Mouse (Mus musculus) liver, embryonic 13.5 days (tissue): ENCODE measurements around the gene Mrpl39. TPM values are rescaled to one million over a fixed set of nuclear protein-coding genes. Genes with fewer than 3 reads are reported as not detected.

ENCODE experiments used
- ATAC-seq: fragments of 200-750 bp; cut with Nextera tagmentation; 2 replicates; pipeline ENCODE4 v1.8.0; 2017; ENCODE audit warnings: low read depth, mild to moderate bottlenecking, moderate number of reproducible peaks, moderate library complexity
- DNase-seq: peaks from one replicate; pipeline ENCODE4 v3.0.0; 2022
- H3K27ac ChIP-seq: fragments of 300-500 bp; sonication (generic); 2 replicates; pipeline ENCODE4 v1.5.1; 2015; ENCODE audit warnings: moderate library complexity, mild to moderate bottlenecking, inconsistent platforms
- H3K27me3 ChIP-seq: fragments of 300-500 bp; sonication (generic); 2 replicates; pipeline ENCODE4 v1.6.1; 2015; ENCODE audit warnings: mild to moderate bottlenecking, inconsistent platforms
- H3K36me3 ChIP-seq: fragments of 300-500 bp; sonication (generic); 2 replicates; pipeline ENCODE4 v1.6.1; 2015; ENCODE audit warnings: mild to moderate bottlenecking, inconsistent platforms
- H3K4me1 ChIP-seq: fragments of 300-500 bp; sonication (generic); replicated peaks from 2 replicates; pipeline ENCODE4 v1.6.1; 2015; ENCODE audit warnings: inconsistent platforms
- H3K4me2 ChIP-seq: fragments of 300-500 bp; sonication (generic); 2 replicates; pipeline ENCODE4 v1.6.1; 2015; ENCODE audit warnings: inconsistent platforms, mild to moderate bottlenecking, moderate library complexity
- H3K4me3 ChIP-seq: fragments of 300-500 bp; sonication (generic); replicated peaks from 2 replicates; pipeline ENCODE4 v1.5.1; 2015; ENCODE audit warnings: mild to moderate bottlenecking, inconsistent platforms
- H3K9ac ChIP-seq: fragments of 300-500 bp; sonication (generic); 2 replicates; pipeline ENCODE4 v1.6.1; 2015; ENCODE audit warnings: mild to moderate bottlenecking, inconsistent platforms
- H3K9me3 ChIP-seq: fragments of 300-500 bp; sonication (generic); replicated peaks from 2 replicates; pipeline ENCODE4 v1.6.1; 2016; ENCODE audit warnings: inconsistent platforms
- WGBS: fragments of 180-500 bp; shearing (Covaris S2); methylation state at CpG from one replicate; pipeline ENCODE4 v1.1.7; 2015; ENCODE audit not compliant: insufficient replicate concordance; 5-methylcytosine and 5-hydroxymethylcytosine counted together
- polyA plus RNA-seq: library from polyadenylated mRNA; unstranded; fragments of >200 nt; fragmentation: Nextera tagmentation; extraction: Ambion mirVana; gene quantifications from 2 replicates; pipeline ENCODE4 v1.2.1, GENCODE M21; 2015

The Mrpl39 gene
- polyA plus RNA-seq = 30.3 and 35.5 TPM in 2 replicates

DNA sequence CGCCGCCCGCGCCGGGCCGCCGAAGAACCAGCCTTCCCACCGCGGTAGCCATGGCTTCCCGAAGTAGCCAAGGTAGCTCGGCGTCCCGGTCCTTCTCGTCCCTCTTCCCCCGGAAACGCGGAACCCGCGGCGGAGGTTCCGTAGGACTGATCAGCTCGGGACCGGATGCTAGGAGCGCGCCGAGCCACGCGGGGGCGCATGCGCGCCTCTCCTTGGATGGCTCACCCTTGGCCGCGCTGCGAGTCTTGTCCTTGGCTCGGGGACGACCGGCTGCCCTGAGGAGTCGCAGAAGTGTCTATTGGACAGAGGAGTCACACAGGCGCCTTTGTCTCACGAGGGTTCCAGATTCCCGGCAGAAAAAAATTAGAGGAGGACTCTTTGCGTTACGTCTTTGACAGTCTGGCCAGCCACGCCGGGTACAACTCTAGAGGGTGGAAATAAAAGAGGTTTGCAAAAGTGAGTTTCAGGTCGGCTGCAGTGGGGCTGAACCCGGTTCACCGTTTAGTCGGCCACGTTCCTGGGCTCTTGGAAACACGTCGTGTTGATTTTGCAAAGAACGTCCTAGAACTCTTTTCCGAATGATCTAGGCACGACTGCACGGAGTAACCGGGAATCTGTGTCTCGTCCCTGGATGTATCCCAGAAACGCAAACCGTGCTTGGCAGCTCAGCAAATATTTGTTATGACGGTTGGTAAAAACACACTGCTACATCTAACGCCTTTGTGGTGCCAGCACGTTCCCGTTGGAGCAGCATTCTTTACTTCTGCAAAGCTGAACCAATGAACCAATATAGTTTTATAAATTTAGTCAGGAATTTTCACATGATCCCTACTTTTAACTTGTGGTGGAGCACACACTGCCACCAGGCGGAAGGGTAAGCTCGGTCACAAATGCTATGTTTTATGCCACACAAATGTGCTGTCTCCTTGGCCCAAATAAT lies at the start of gene Mrpl39:
Gene Mrpl39 (minus strand): TSS at position 577 of the 940 bp plus-strand sequence.
- H3K4me1 ChIP-seq = peaks cover 16% of the 10 kb centered on the region
- H3K9me3 ChIP-seq = no peaks in the 10 kb centered on the region
- 1% methylated on average over 66 of the region's 66 CpGs for WGBS
- DNase-seq (peak; percentile 93), ATAC-seq (peak; percentile 98)
- peaks cover 13% of the 10 kb centered on the region for H3K36me3 ChIP-seq
- no peaks in the 10 kb centered on the region for H3K27me3 ChIP-seq
- H3K9ac ChIP-seq = peak within 1 kb of the TSS; percentile 77
- no peak within 1 kb of the TSS for H3K27ac ChIP-seq
- peak within 1 kb of the TSS; percentile 85 for H3K4me3 ChIP-seq
- H3K4me2 ChIP-seq = peak within 1 kb of the TSS; percentile 75

DNA sequence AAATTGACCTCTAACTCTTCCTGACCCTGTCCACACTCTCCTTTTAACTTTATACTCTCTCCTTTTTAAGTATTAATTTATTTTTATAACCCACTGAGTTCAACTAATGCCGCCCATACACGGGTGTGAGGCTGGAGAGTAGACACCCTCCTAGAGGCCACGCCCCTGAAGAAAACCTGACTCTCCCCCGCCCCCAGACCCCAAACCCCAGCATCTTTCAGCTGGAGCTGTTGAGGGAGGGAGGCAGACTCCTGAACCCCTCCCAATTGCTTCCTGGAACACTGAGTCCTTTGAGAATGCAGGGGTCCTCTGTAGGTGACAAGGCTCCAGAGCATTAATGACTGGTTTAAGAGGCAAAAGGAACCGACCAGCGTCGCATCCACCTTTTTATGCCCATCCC lies 49.4 kb upstream of the Mrpl39 start:
- Histone ChIP-seq H3K4me3 (no peak overlapping the region), H3K9ac (no peak overlapping the region), H3K9me3 (no peaks in the 10 kb centered on the region), H3K27me3 (no peaks in the 10 kb centered on the region), H3K36me3 (no peaks in the 10 kb centered on the region), H3K4me2 (no peak overlapping the region), H3K4me1 (no peaks in the 10 kb centered on the region), H3K27ac (no peak overlapping the region)
- WGBS = 40% methylated on average over 7 of the region's 7 CpGs
- ATAC-seq = no peak
- no peak for DNase-seq

DNA sequence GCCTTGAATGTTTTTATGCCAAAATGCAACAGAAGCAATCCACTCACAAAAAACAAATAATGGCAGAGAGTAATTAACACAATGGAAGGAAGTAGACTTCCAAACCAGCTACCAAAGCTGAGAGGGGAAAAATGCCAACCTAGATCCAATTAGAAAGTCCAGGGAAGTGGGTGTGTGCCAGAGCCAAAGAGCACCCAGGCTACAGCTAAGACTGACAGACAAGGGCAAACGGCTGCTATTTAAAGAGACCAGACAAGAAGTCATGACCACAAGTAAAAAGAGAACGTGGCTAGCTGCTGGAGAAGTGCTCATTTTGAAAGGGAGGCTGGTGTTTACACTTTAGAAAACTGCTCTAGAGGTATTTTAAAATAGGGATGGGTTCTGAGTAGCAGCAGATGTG lies 47.7 kb upstream of the Mrpl39 start:
- Histone ChIP-seq H3K36me3 (no peaks in the 10 kb centered on the region), H3K4me2 (no peak overlapping the region), H3K4me1 (no peaks in the 10 kb centered on the region), H3K27ac (no peak overlapping the region), H3K9ac (no peak overlapping the region), H3K4me3 (no peak overlapping the region), H3K27me3 (no peaks in the 10 kb centered on the region), H3K9me3 (no peaks in the 10 kb centered on the region)
- 18% methylated on average over 2 of the region's 2 CpGs for WGBS
- no peak for DNase-seq
- no peak for ATAC-seq

DNA sequence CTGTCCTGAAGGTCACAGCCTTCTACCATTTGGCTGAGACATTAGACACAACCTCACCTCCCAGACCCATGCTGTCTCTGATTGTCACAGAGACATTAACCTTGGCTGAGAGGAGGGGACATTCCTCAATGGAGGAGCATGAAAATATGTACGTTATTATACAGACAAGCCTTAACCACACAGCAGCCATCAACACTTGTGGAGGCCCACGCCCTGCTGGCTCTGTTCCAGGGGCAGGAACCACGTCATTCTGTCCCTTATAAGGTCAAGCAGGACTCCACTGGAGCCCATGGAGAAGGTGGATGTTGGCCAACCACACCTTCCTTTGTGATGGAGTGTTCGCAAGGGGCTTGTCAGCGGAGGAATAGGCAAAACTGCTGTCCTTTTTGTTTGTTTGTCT lies 44.2 kb upstream of the Mrpl39 start:
- 59% methylated on average over 5 of the region's 5 CpGs for WGBS
- no peaks in the 10 kb centered on the region for H3K9me3 ChIP-seq
- DNase-seq (no peak), ATAC-seq (no peak)
- H3K27ac ChIP-seq = no peak overlapping the region
- H3K4me1 ChIP-seq = no peaks in the 10 kb centered on the region
- no peak overlapping the region for H3K4me2 ChIP-seq
- no peak overlapping the region for H3K9ac ChIP-seq
- no peak overlapping the region for H3K4me3 ChIP-seq
- H3K27me3 ChIP-seq = peaks cover 19% of the 10 kb centered on the region
- H3K36me3 ChIP-seq = no peaks in the 10 kb centered on the region

DNA sequence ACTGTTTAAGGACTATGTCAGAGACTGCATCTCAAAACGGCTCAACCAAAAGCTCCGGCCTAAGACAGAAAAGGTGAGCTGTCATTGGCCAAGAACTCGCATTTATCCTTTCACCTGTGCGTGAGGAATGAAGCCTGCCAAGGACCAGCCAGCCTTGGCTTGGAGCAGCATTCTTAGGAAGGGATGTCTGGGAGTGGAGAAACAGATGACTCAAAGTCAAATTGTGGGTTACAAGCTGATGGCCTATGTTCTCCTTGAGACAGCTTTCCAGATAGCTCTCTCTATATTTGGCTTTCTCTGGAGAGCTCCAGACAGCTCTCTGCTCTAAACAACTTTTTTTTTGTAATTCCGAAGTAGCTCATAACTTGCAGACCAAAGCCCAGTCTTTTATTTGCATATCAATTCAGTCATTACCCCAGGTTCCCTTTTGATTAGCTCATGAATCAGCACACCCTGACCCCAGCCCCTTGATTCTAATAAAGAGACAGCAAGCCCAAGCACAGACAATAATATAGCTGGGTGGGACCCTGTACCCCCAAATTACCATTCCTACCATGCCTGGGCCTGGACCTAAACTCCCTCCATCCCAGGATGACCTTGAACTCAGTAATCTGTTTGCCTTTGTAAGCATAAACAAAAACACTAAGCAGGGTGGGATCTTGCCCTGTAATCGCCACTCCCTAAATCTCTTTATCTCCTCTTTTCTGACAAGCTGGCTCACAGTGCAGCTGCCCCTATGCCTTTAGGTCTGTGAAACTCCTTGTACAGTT lies 43.5 kb upstream of the Mrpl39 start:
- H3K27ac ChIP-seq = no peak overlapping the region
- peaks cover 26% of the 10 kb centered on the region for H3K27me3 ChIP-seq
- no peak overlapping the region for H3K4me2 ChIP-seq
- no peaks in the 10 kb centered on the region for H3K36me3 ChIP-seq
- ATAC-seq (no peak), DNase-seq (no peak)
- H3K4me3 ChIP-seq = no peak overlapping the region
- WGBS = 71% methylated on average over 6 of the region's 6 CpGs
- H3K9me3 ChIP-seq = no peaks in the 10 kb centered on the region
- H3K4me1 ChIP-seq = no peaks in the 10 kb centered on the region
- H3K9ac ChIP-seq = no peak overlapping the region

DNA sequence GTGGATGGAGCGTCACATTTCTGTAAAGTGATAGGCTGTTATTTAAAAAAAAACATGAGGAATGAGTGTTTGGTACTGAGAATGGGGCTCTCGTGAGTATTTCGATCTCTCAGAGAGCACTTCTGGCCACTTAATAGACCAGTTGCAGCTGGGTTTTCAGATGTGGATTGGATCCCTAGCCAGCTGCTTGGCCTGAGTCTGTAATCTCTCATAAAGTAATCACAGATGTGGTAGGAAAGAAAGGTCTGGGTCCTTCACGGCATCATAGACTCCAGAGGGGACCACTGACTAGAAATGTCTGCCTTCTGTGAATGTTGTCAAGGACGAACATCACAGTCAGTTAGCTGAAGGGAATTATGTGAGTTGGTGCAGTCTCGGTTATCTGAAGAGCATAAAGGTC lies 42.9 kb upstream of the Mrpl39 start:
- H3K4me1 ChIP-seq = no peaks in the 10 kb centered on the region
- no peaks in the 10 kb centered on the region for H3K36me3 ChIP-seq
- no peak overlapping the region for H3K9ac ChIP-seq
- DNase-seq (no peak), ATAC-seq (no peak)
- WGBS = 70% methylated on average over 6 of the region's 6 CpGs
- no peak overlapping the region for H3K4me3 ChIP-seq
- no peak overlapping the region for H3K4me2 ChIP-seq
- no peaks in the 10 kb centered on the region for H3K9me3 ChIP-seq
- no peak overlapping the region for H3K27ac ChIP-seq
- peaks cover 32% of the 10 kb centered on the region for H3K27me3 ChIP-seq

DNA sequence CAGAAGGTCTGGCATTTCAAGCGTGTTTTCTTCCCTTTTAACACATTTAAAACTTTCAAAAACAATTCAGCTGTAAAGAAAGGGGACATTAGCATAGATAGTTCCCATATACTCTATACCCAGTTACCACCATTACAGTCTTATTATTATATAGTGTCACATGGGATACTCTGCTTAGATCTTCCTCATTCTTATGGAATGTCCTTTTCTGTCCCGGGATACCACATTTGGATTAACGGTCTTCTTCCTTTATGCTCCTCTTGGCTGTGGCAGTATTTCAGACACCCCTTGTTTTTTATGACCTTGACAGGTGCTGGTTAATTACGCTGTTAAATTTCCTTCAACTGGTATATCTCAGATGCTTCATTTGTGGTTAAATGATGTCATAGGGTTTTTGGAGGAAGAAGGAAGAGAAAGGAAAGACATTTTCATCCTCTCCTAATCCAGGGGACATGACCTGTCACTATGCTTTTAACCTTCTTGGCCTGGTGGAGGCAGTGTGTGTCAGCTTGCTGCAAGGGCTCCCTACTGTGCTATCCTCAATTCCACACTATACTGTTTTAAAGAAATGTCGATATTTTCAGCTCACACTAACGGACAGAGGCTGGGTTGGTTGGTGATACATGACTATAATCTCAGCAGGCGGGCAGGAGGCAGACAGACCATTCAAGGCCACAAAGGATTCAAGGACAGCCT lies 40.7 kb upstream of the Mrpl39 start:
- Histone ChIP-seq H3K27me3 (peaks cover 47% of the 10 kb centered on the region), H3K9ac (no peak overlapping the region), H3K4me1 (no peaks in the 10 kb centered on the region), H3K9me3 (no peaks in the 10 kb centered on the region), H3K4me3 (no peak overlapping the region), H3K4me2 (no peak overlapping the region), H3K36me3 (no peaks in the 10 kb centered on the region), H3K27ac (no peak overlapping the region)
- DNase-seq (no peak), ATAC-seq (no peak)
- 43% methylated on average over 7 of the region's 7 CpGs for WGBS

DNA sequence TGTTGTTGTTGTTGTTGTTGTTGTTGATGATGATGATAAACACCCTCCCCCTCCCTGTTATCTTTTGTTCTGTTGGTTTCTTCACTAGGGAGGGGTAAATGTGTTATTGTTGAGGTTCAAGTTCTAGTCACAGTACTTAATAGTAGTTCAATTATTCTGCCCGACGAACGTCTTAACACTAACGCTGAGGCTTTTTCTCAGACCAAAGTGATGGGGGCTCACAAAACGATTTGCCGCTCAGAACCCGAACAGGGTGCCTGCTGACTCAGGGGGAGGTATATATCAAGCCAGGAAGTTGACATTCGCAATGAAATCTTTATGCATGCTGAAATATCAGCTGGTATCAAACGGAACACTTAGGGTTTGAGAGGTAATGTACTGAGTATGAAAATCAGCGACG lies 39.8 kb upstream of the Mrpl39 start:
- DNase-seq (no peak), ATAC-seq (no peak)
- no peak overlapping the region for H3K9ac ChIP-seq
- H3K4me2 ChIP-seq = peak overlapping the region; percentile 73
- no peak overlapping the region for H3K4me3 ChIP-seq
- H3K4me1 ChIP-seq = no peaks in the 10 kb centered on the region
- H3K27ac ChIP-seq = no peak overlapping the region
- peaks cover 49% of the 10 kb centered on the region for H3K27me3 ChIP-seq
- H3K9me3 ChIP-seq = no peaks in the 10 kb centered on the region
- 36% methylated on average over 11 of the region's 11 CpGs for WGBS
- H3K36me3 ChIP-seq = no peaks in the 10 kb centered on the region

DNA sequence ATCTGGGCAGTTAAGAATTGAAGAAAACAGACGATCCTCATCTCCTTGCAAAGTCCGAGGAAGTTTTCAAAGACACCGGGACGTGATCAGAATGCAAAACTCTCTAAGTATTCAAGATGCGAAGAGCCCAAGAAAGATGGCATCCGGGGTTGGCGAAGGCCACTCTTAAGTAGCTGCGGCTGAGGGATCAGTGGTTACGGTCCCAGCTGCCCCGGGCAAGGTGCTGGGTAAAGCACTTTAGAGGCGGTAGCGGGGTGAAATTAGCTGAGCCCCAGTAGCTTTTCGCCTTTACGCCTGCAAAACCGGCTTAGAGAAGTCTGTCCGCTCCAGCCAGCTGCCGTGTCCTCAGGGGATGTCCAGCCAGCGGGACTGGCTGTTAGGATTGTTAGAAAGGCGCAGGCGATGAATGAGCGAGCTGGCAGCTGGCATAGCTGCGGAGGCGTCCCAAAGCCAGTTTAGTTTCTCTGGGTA lies 39.3 kb upstream of the Mrpl39 start:
- Histone ChIP-seq H3K27me3 (peaks cover 49% of the 10 kb centered on the region), H3K9me3 (no peaks in the 10 kb centered on the region), H3K4me3 (peak overlapping the region; percentile 55), H3K4me2 (peak overlapping the region; percentile 73), H3K27ac (no peak overlapping the region), H3K4me1 (no peaks in the 10 kb centered on the region), H3K36me3 (no peaks in the 10 kb centered on the region), H3K9ac (no peak overlapping the region)
- 3% methylated on average over 23 of the region's 23 CpGs for WGBS
- no peak for DNase-seq
- no peak for ATAC-seq

DNA sequence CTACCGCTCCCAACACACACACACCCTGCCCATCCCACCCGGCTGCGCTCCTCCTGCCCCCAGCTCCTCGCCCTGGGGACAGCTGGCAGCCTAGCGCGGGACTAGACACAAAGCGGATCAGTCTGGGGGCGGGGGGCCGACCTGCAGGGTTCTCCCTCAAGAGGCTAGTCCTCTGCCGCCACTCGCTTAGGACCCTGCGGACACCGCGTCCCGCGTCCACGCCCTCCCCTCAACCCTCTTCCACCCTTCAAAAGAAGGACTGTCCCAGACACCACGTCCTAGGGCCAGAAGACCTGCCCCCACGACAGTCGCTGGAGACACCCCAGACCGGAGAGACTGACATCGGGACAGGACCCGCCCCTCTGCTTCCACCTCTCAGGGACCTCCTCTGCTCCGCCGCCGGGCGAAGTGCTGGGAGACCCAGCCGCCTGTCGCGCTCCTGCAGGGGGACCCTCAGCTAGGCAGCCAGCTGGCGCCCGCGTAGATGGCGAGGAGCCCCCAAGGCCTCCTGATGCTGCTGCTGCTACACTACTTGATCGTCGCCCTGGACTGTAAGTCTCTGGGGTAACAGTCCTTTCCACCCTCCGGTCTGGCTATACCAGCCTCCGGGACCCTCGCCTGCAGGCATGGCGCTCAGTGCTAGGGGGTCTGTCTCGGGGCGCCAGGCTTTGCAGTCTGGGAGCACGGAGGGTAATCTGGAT lies 38.6 kb upstream of the Mrpl39 start, which contains the start of gene Jam2:
Gene Jam2 (plus strand): TSS at position 121 of the 701 bp plus-strand sequence.
- under 1% methylated on average over 42 of the region's 43 CpGs for WGBS

More for the DNA sequence above, 38.6 kb upstream of the Mrpl39 start, which contains the start of gene Jam2:
- H3K9me3 ChIP-seq = no peaks in the 10 kb centered on the region
- peaks cover 49% of the 10 kb centered on the region for H3K27me3 ChIP-seq
- no peaks in the 10 kb centered on the region for H3K4me1 ChIP-seq
- DNase-seq (no peak), ATAC-seq (peak; percentile 45; the same call in 1 of the 2 replicates)
- H3K36me3 ChIP-seq = no peaks in the 10 kb centered on the region
- no peak within 1 kb of the TSS for H3K27ac ChIP-seq
- H3K4me2 ChIP-seq = peak within 1 kb of the TSS; percentile 73
- H3K4me3 ChIP-seq = peak within 1 kb of the TSS; percentile 55
- H3K9ac ChIP-seq = peak within 1 kb of the TSS; percentile 13; the same call in 1 of the 2 replicates
